Mouse (Mus musculus) gastrocnemius, postnatal 10 days (tissue): ENCODE results near the gene Zfand5. TPM values are rescaled to one million over a fixed set of nuclear protein-coding genes. Genes with fewer than 3 reads are reported as not detected.
A peak's percentile ranks its signal among the peaks of the same experiment; 100 is the strongest.
"Not testable (repeated sequence)": the region's sequence is repeated elsewhere in the genome, so short reads cannot be mapped to it uniquely, and the experiment has no call there.

Experiments
- DNase-seq: peaks from one replicate; pipeline ENCODE4 v3.0.0; 2021; ENCODE audit warnings: mixed read lengths
- long read RNA-seq, 2 experiments: library from polyadenylated mRNA; stranded (forward); transcript quantifications; one replicate each; pipeline ENCODE4 v2.0.0; 2021
- total RNA-seq, 2 experiments: library from RNA; stranded (reverse); gene quantifications; 2 replicates each; pipeline ENCODE4 v1.2.3; 2021

The Zfand5 gene
- 100 to 1,000 TPM; 174 to 176 TPM for total RNA-seq
- long read RNA-seq, experiment 1, full-length matches to known transcripts, result 348 of 362 reads
- long read RNA-seq, experiment 1, partial matches to known transcripts, result 4 of 362 reads
- long read RNA-seq, experiment 1, other reads (novel, unspliced or antisense), result 10 of 362 reads
- long read RNA-seq, experiment 2, full-length matches to known transcripts, result 298 of 315 reads
- long read RNA-seq, experiment 2, partial matches to known transcripts, result 2 of 315 reads
- long read RNA-seq, experiment 2, other reads (novel, unspliced or antisense), result 15 of 315 reads

- DNase-seq, result peak; percentile 100
Measured at GRCm38 (mm10) chr19:21271741-21272654, at the start of gene Zfand5. Gene Zfand5 (plus strand): TSS chr19:21272278.

- DNase-seq, result peak; percentile 12
Measured at GRCm38 (mm10) chr19:21227131-21227530, 44.9 kb upstream of the Zfand5 start.

GRCm38 (mm10) chr19:21227754-21228153, 44.3 kb upstream of the Zfand5 start:
- no peak for DNase-seq

GRCm38 (mm10) chr19:21248730-21249129, 23.3 kb upstream of the Zfand5 start:
- not testable (repeated sequence) for DNase-seq

- no peak for DNase-seq
Measured at GRCm38 (mm10) chr19:21253846-21254245, 18.2 kb upstream of the Zfand5 start.

- no peak for DNase-seq
Measured at GRCm38 (mm10) chr19:21255920-21256319, 16.2 kb upstream of the Zfand5 start.

- DNase-seq, result no peak
Measured at GRCm38 (mm10) chr19:21259453-21259852, 12.6 kb upstream of the Zfand5 start.

- DNase-seq, result no peak
Measured at GRCm38 (mm10) chr19:21260280-21260679, 11.8 kb upstream of the Zfand5 start.

- peak; percentile 10 for DNase-seq
Measured at GRCm38 (mm10) chr19:21271186-21271585, 892 bp upstream of the Zfand5 start.

GRCm38 (mm10) chr19:21272655-21273284, 692 bp downstream of the Zfand5 start:
- DNase-seq, result peak; percentile 82

GRCm38 (mm10) chr19:21273440-21273839, 1.4 kb downstream of the Zfand5 start:
- DNase-seq, result no peak

- peak; percentile 16 for DNase-seq
Measured at GRCm38 (mm10) chr19:21274181-21274591, 2.1 kb downstream of the Zfand5 start.

GRCm38 (mm10) chr19:21274714-21275113, 2.6 kb downstream of the Zfand5 start:
- DNase-seq, result no peak

- no peak for DNase-seq
Measured at GRCm38 (mm10) chr19:21276317-21276716, 4.2 kb downstream of the Zfand5 start.

GRCm38 (mm10) chr19:21286421-21287097, 14.5 kb downstream of the Zfand5 start:
- DNase-seq, result no peak

- no peak for DNase-seq
Measured at GRCm38 (mm10) chr19:21297411-21297810, 25.3 kb downstream of the Zfand5 start.

- no peak for DNase-seq
Measured at GRCm38 (mm10) chr19:21301787-21302186, 29.7 kb downstream of the Zfand5 start.

GRCm38 (mm10) chr19:21307755-21308154, 35.7 kb downstream of the Zfand5 start:
- DNase-seq, result no peak

- DNase-seq, result not testable (repeated sequence)
Measured at GRCm38 (mm10) chr19:21310364-21310763, 38.3 kb downstream of the Zfand5 start.

- DNase-seq, result no peak
Measured at GRCm38 (mm10) chr19:21315701-21316100, 43.6 kb downstream of the Zfand5 start.

GRCm38 (mm10) chr19:21319618-21320017, 47.5 kb downstream of the Zfand5 start:
- no peak for DNase-seq

GRCm38 (mm10) chr19:21325333-21325732, 53.3 kb downstream of the Zfand5 start:
- no peak for DNase-seq
